ENCODE assay signal across 9 mouse cellular contexts in genomic region chr15:82344971-82345370, GRCm38 (mm10). TPM values are rescaled to one million over a fixed set of nuclear protein-coding genes. Genes with fewer than 3 reads are reported as not detected.
DNase-seq lines count a peak whose midpoint lies in the region; ATAC-seq lines count a peak whose summit lies in the region.
"Had no signal": no experiment of that assay in that cellular context is flagged by ENCODE, and none has a peak within 500 bp of the region (broad histone marks: within the 10 kb centered on the region; RNA-seq: fewer than 3 reads in every experiment).

No protein-coding gene starts in this region.

- H3K9ac ChIP-seq in forebrain, embryonic 15.5 days (replicated peaks): no peak overlapping the region
- no peak overlapping the region for H3K9ac ChIP-seq in forebrain, embryonic 11.5 days (ENCODE audit: low read length)
- H3K9ac ChIP-seq in kidney, embryonic 15.5 days: no peak overlapping the region
- no peak overlapping the region for H3K9ac ChIP-seq in stomach, embryonic 15.5 days

- no peak overlapping the region for H3K4me2 ChIP-seq in forebrain, embryonic 15.5 days (replicated peaks)
- H3K4me2 ChIP-seq in forebrain, embryonic 11.5 days (ENCODE audit: low read depth, low read length, severe bottlenecking): no peak overlapping the region
- H3K4me2 ChIP-seq in kidney, embryonic 15.5 days: no peak overlapping the region
- no peak overlapping the region for H3K4me2 ChIP-seq in stomach, embryonic 15.5 days

- peak overlapping the region; percentile 21; the same call in 1 of the 2 replicates for H3K27ac ChIP-seq in forebrain, embryonic 15.5 days (replicated peaks)
- H3K27ac ChIP-seq in forebrain, embryonic 11.5 days (ENCODE audit: low read depth, low read length): no peak overlapping the region
- H3K27ac ChIP-seq in kidney, embryonic 15.5 days: peak overlapping the region; percentile 33; the same call in 1 of the 2 replicates
- H3K27ac ChIP-seq in limb, embryonic 10.5 days: 0 out of 2 replicates have a peak overlapping the region, but pooled peaks have one; percentile 19
- H3K27ac ChIP-seq in stomach, embryonic 15.5 days: peak overlapping the region; percentile 36; the same call in 1 of the 2 replicates

- no peak overlapping the region for H3K4me3 ChIP-seq in forebrain, embryonic 15.5 days
- H3K4me3 ChIP-seq in forebrain, embryonic 11.5 days (ENCODE audit: low read depth, low read length): no peak overlapping the region
- no peak overlapping the region for H3K4me3 ChIP-seq in kidney, embryonic 15.5 days (replicated peaks)
- no peak overlapping the region for H3K4me3 ChIP-seq in limb, embryonic 10.5 days
- H3K4me3 ChIP-seq in stomach, embryonic 15.5 days (replicated peaks): no peak overlapping the region

- H3K36me3 ChIP-seq in forebrain, embryonic 15.5 days: peaks cover 23% of the 10 kb centered on the region
- H3K36me3 ChIP-seq in forebrain, embryonic 11.5 days (ENCODE audit: control insufficient read depth, insufficient read depth, low read length): peaks cover 7% of the 10 kb centered on the region; the same call in 1 of the 2 replicates
- H3K36me3 ChIP-seq in kidney, embryonic 15.5 days: peaks cover 23% of the 10 kb centered on the region
- peaks cover 26% of the 10 kb centered on the region for H3K36me3 ChIP-seq in limb, embryonic 10.5 days
- H3K36me3 ChIP-seq in stomach, embryonic 15.5 days: peaks cover 27% of the 10 kb centered on the region

- H3K9me3 ChIP-seq in forebrain, embryonic 15.5 days: no peaks in the 10 kb centered on the region
- H3K9me3 ChIP-seq in forebrain, embryonic 11.5 days (ENCODE audit: control insufficient read depth, low read length): no peaks in the 10 kb centered on the region
- H3K9me3 ChIP-seq in kidney, embryonic 15.5 days (replicated peaks): no peaks in the 10 kb centered on the region
- no peaks in the 10 kb centered on the region for H3K9me3 ChIP-seq in limb, embryonic 10.5 days (replicated peaks)
- H3K9me3 ChIP-seq in stomach, embryonic 15.5 days: no peaks in the 10 kb centered on the region

- DNase-seq in forebrain, embryonic 11.5 days (ENCODE audit: low spot score): no peak
- no peak for DNase-seq in kidney, postnatal 36 days
- DNase-seq in limb, embryonic 10.5 days (ENCODE audit: low spot score): no peak
- no peak for DNase-seq in adrenal gland, adult 18-20 months (ENCODE audit: low spot score in 2 of 2)
- DNase-seq in spleen, postnatal 14 days (ENCODE audit: low spot score in 2 of 2): no peak

- peaks cover 15% of the 10 kb centered on the region for H3K27me3 ChIP-seq in forebrain, embryonic 15.5 days
- peaks cover 8% of the 10 kb centered on the region; the same call in 1 of the 2 replicates for H3K27me3 ChIP-seq in forebrain, embryonic 11.5 days (ENCODE audit: control insufficient read depth, insufficient read depth, low read length)
- H3K27me3 ChIP-seq in kidney, embryonic 15.5 days: no peaks in the 10 kb centered on the region
- H3K27me3 ChIP-seq in limb, embryonic 10.5 days (ENCODE audit: low read depth, poor library complexity, severe bottlenecking): peaks cover 19% of the 10 kb centered on the region
- H3K27me3 ChIP-seq in stomach, embryonic 15.5 days (replicated peaks): no peaks in the 10 kb centered on the region
- H3K27me3 ChIP-seq: megakaryocyte, embryonic 14.5 days had no signal

- H3K4me1 ChIP-seq in forebrain, embryonic 15.5 days: peaks cover 24% of the 10 kb centered on the region
- peaks cover 11% of the 10 kb centered on the region for H3K4me1 ChIP-seq in forebrain, embryonic 11.5 days (replicated peaks; ENCODE audit: control insufficient read depth, insufficient read depth, low read length)
- peaks cover 48% of the 10 kb centered on the region for H3K4me1 ChIP-seq in kidney, embryonic 15.5 days
- peaks cover 26% of the 10 kb centered on the region for H3K4me1 ChIP-seq in limb, embryonic 10.5 days
- H3K4me1 ChIP-seq in stomach, embryonic 15.5 days: peaks cover 28% of the 10 kb centered on the region

- 95% methylated on average over 6 of the region's 6 CpGs for WGBS in forebrain, embryonic 15.5 days
- WGBS in forebrain, embryonic 11.5 days: 92% methylated on average over 6 of the region's 6 CpGs
- 91% methylated on average over 6 of the region's 6 CpGs for WGBS in kidney, embryonic 15.5 days
- WGBS in limb, embryonic 10.5 days: 87% methylated on average over 6 of the region's 6 CpGs
- 77% methylated on average over 6 of the region's 6 CpGs for whole genome bisulfite sequencing in stomach, embryonic 15.5 days

- no peak for ATAC-seq in forebrain, embryonic 15.5 days (replicated peaks)
- no peak for ATAC-seq in forebrain, embryonic 11.5 days (replicated peaks; ENCODE audit: low FRiP score)
- no peak for ATAC-seq in kidney, embryonic 15.5 days (replicated peaks; ENCODE audit: low FRiP score)
- ATAC-seq in stomach, embryonic 15.5 days (ENCODE audit: insufficient read depth, low FRiP score, low read depth): no peak

RNA-seq across cellular contexts. Expression of gene Smdt1, which starts 6.2 kb away (rescaled TPM):
- 292 and 313 TPM in 2 replicates for polyA plus RNA-seq in forebrain, embryonic 15.5 days (2015; fragmentation: Nextera tagmentation; extraction: Ambion mirVana)
- polyA plus RNA-seq in forebrain, embryonic 11.5 days (2014; fragmentation: Nextera tagmentation; extraction: Ambion mirVana): 236 and 244 TPM in 2 replicates
- 296 and 297 TPM in 2 replicates for polyA plus RNA-seq in kidney, embryonic 15.5 days (2015; fragmentation: Nextera tagmentation; extraction: Ambion mirVana)
- polyA plus RNA-seq in limb, embryonic 10.5 days (2016; fragmentation: Nextera tagmentation; extraction: Ambion mirVana): 211 and 212 TPM in 2 replicates
- polyA plus RNA-seq in stomach, embryonic 15.5 days (2015; fragmentation: Nextera tagmentation; extraction: Ambion mirVana): 288 and 301 TPM in 2 replicates
- 100 to 1,000 TPM; 173 to 178 TPM for total RNA-seq in adrenal gland, adult 18-20 months (2021)

RNA-seq across cellular contexts. Expression of gene Pheta2, which starts 6.2 kb away (rescaled TPM):
- 1.4 and 1.5 TPM in 2 replicates for polyA plus RNA-seq in forebrain, embryonic 15.5 days (2015; fragmentation: Nextera tagmentation; extraction: Ambion mirVana)
- 5.0 and 5.4 TPM in 2 replicates for polyA plus RNA-seq in forebrain, embryonic 11.5 days (2014; fragmentation: Nextera tagmentation; extraction: Ambion mirVana)
- polyA plus RNA-seq in kidney, embryonic 15.5 days (2015; fragmentation: Nextera tagmentation; extraction: Ambion mirVana): 11.0 and 12.0 TPM in 2 replicates
- polyA plus RNA-seq in limb, embryonic 10.5 days (2016; fragmentation: Nextera tagmentation; extraction: Ambion mirVana): 5.4 and 7.4 TPM in 2 replicates
- 14.9 and 18.4 TPM in 2 replicates for polyA plus RNA-seq in stomach, embryonic 15.5 days (2015; fragmentation: Nextera tagmentation; extraction: Ambion mirVana)
- total RNA-seq in adrenal gland, adult 18-20 months (2021): 1 to 10 TPM in 1 of 2 experiments, under 1 TPM in 1; 0.46 to 1.1 TPM

RNA-seq across cellular contexts. Expression of gene Naga, which starts 6.2 kb away (rescaled TPM):
- 23.2 and 23.9 TPM in 2 replicates for polyA plus RNA-seq in forebrain, embryonic 15.5 days (2015; fragmentation: Nextera tagmentation; extraction: Ambion mirVana)
- 23.5 and 24.9 TPM in 2 replicates for polyA plus RNA-seq in forebrain, embryonic 11.5 days (2014; fragmentation: Nextera tagmentation; extraction: Ambion mirVana)
- polyA plus RNA-seq in kidney, embryonic 15.5 days (2015; fragmentation: Nextera tagmentation; extraction: Ambion mirVana): 61.1 and 61.7 TPM in 2 replicates
- polyA plus RNA-seq in limb, embryonic 10.5 days (2016; fragmentation: Nextera tagmentation; extraction: Ambion mirVana): 19.0 and 29.2 TPM in 2 replicates
- 79.6 and 86.8 TPM in 2 replicates for polyA plus RNA-seq in stomach, embryonic 15.5 days (2015; fragmentation: Nextera tagmentation; extraction: Ambion mirVana)
- 10 to 100 TPM; 46.1 to 67.0 TPM for total RNA-seq in adrenal gland, adult 18-20 months (2021)

RNA-seq across cellular contexts. Expression of gene Ndufa6, which starts 9.2 kb away (rescaled TPM):
- 322 and 334 TPM in 2 replicates for polyA plus RNA-seq in forebrain, embryonic 15.5 days (2015; fragmentation: Nextera tagmentation; extraction: Ambion mirVana)
- polyA plus RNA-seq in forebrain, embryonic 11.5 days (2014; fragmentation: Nextera tagmentation; extraction: Ambion mirVana): 251 and 275 TPM in 2 replicates
- polyA plus RNA-seq in kidney, embryonic 15.5 days (2015; fragmentation: Nextera tagmentation; extraction: Ambion mirVana): 428 and 459 TPM in 2 replicates
- polyA plus RNA-seq in limb, embryonic 10.5 days (2016; fragmentation: Nextera tagmentation; extraction: Ambion mirVana): 243 and 262 TPM in 2 replicates
- 403 and 420 TPM in 2 replicates for polyA plus RNA-seq in stomach, embryonic 15.5 days (2015; fragmentation: Nextera tagmentation; extraction: Ambion mirVana)
- total RNA-seq in adrenal gland, adult 18-20 months (2021): 100 to 1,000 TPM; 512 to 543 TPM

RNA-seq across cellular contexts. Expression of gene Cyp2d22, which starts 35.1 kb away (rescaled TPM):
- polyA plus RNA-seq in forebrain, embryonic 15.5 days (2015; fragmentation: Nextera tagmentation; extraction: Ambion mirVana): 1.9 and 2.7 TPM in 2 replicates
- 2.5 and 3.6 TPM in 2 replicates for polyA plus RNA-seq in forebrain, embryonic 11.5 days (2014; fragmentation: Nextera tagmentation; extraction: Ambion mirVana)
- 12.9 and 18.6 TPM in 2 replicates for polyA plus RNA-seq in kidney, embryonic 15.5 days (2015; fragmentation: Nextera tagmentation; extraction: Ambion mirVana)
- polyA plus RNA-seq in limb, embryonic 10.5 days (2016; fragmentation: Nextera tagmentation; extraction: Ambion mirVana): 0.80 and 2.9 TPM in 2 replicates
- 12.1 and 14.3 TPM in 2 replicates for polyA plus RNA-seq in stomach, embryonic 15.5 days (2015; fragmentation: Nextera tagmentation; extraction: Ambion mirVana)
- total RNA-seq in adrenal gland, adult 18-20 months (2021): 10 to 100 TPM; 47.7 to 48.8 TPM
